Mouse (Mus musculus) midbrain, embryonic 13.5 days (tissue): ENCODE measurements at regions not wholly inside any gene's neighbourhood (a gene's known extent, or its start where the extent isn't known, plus 50 kb on each side); places are given as distances from the start of the nearest gene placed in this dataset.

Experiments used
- ATAC-seq: fragments of 200-750 bp; cut with Nextera tagmentation; 2 replicates; pipeline ENCODE4 v1.8.0; 2017; ENCODE audit warnings: mild to moderate bottlenecking, moderate TSS enrichment, moderate library complexity
- H3K27ac ChIP-seq: fragments of 300-500 bp; sonication (generic); 2 replicates; pipeline ENCODE4 v1.5.1; 2015; ENCODE audit warnings: inconsistent platforms, mild to moderate bottlenecking, moderate library complexity
- H3K27me3 ChIP-seq: fragments of 300-500 bp; sonication (generic); 2 replicates; pipeline ENCODE4 v1.6.1; 2015; ENCODE audit warnings: mild to moderate bottlenecking, inconsistent platforms
- H3K36me3 ChIP-seq: fragments of 300-500 bp; sonication (generic); 2 replicates; pipeline ENCODE4 v1.6.1; 2015; ENCODE audit warnings: mild to moderate bottlenecking, inconsistent platforms
- H3K4me1 ChIP-seq: fragments of 300-500 bp; sonication (generic); replicated peaks from 2 replicates; pipeline ENCODE4 v1.6.1; 2015; ENCODE audit warnings: inconsistent platforms
- H3K4me2 ChIP-seq: fragments of 300-500 bp; sonication (generic); replicated peaks from 2 replicates; pipeline ENCODE4 v1.6.1; 2015; ENCODE audit warnings: moderate library complexity, mild to moderate bottlenecking, inconsistent platforms
- H3K4me3 ChIP-seq: fragments of 300-500 bp; sonication (generic); replicated peaks from 2 replicates; pipeline ENCODE4 v1.5.1; 2015; ENCODE audit warnings: mild to moderate bottlenecking, inconsistent platforms
- H3K9ac ChIP-seq: fragments of 300-500 bp; sonication (generic); replicated peaks from 2 replicates; pipeline ENCODE4 v1.6.1; 2015; ENCODE audit warnings: mild to moderate bottlenecking, inconsistent platforms
- H3K9me3 ChIP-seq: fragments of 300-500 bp; sonication (generic); 2 replicates; pipeline ENCODE4 v1.6.1; 2016; ENCODE audit warnings: mild to moderate bottlenecking, inconsistent platforms
- WGBS: fragments of 180-500 bp; shearing (Covaris S2); methylation state at CpG from one replicate; pipeline ENCODE4 v1.1.7; 2015; 5-methylcytosine and 5-hydroxymethylcytosine counted together

GRCm38 (mm10) chr3:102667796-102668195, 66.5 kb upstream of the Tspan2 start:
- no peak overlapping the region for H3K4me3 ChIP-seq
- ATAC-seq, result no peak
- no peak overlapping the region for H3K4me2 ChIP-seq
- no peak overlapping the region for H3K27ac ChIP-seq
- WGBS, result 78% methylated on average over 3 of the region's 3 CpGs
- H3K9ac ChIP-seq, result no peak overlapping the region
- no peaks in the 10 kb centered on the region for H3K36me3 ChIP-seq
- no peaks in the 10 kb centered on the region for H3K4me1 ChIP-seq
- no peaks in the 10 kb centered on the region for H3K27me3 ChIP-seq
- no peaks in the 10 kb centered on the region for H3K9me3 ChIP-seq

GRCm38 (mm10) chr3:102668556-102668955, 65.8 kb upstream of the Tspan2 start:
- WGBS, result 86% methylated on average over 3 of the region's 3 CpGs
- Histone ChIP-seq H3K4me2 (no peak overlapping the region), H3K4me1 (no peaks in the 10 kb centered on the region), H3K9me3 (no peaks in the 10 kb centered on the region), H3K27ac (no peak overlapping the region), H3K27me3 (no peaks in the 10 kb centered on the region), H3K9ac (no peak overlapping the region), H3K36me3 (no peaks in the 10 kb centered on the region), H3K4me3 (no peak overlapping the region)
- ATAC-seq, result no peak

GRCm38 (mm10) chr3:102669951-102670350, 64.4 kb upstream of the Tspan2 start:
- Histone ChIP-seq H3K36me3 (no peaks in the 10 kb centered on the region), H3K4me3 (no peak overlapping the region), H3K4me1 (no peaks in the 10 kb centered on the region), H3K9ac (no peak overlapping the region), H3K4me2 (no peak overlapping the region), H3K27me3 (no peaks in the 10 kb centered on the region), H3K9me3 (no peaks in the 10 kb centered on the region), H3K27ac (no peak overlapping the region)
- no peak for ATAC-seq
- WGBS, result 89% methylated on average over 2 of the region's 2 CpGs

GRCm38 (mm10) chr3:102670557-102670956, 63.8 kb upstream of the Tspan2 start:
- Histone ChIP-seq H3K4me2 (no peak overlapping the region), H3K4me1 (no peaks in the 10 kb centered on the region), H3K27ac (no peak overlapping the region), H3K27me3 (no peaks in the 10 kb centered on the region), H3K4me3 (no peak overlapping the region), H3K9ac (no peak overlapping the region), H3K9me3 (no peaks in the 10 kb centered on the region), H3K36me3 (no peaks in the 10 kb centered on the region)
- ATAC-seq, result no peak
- WGBS, result 92% methylated on average over 5 of the region's 5 CpGs

- WGBS, result 88% methylated on average over 5 of the region's 5 CpGs
- Histone ChIP-seq H3K4me1 (no peaks in the 10 kb centered on the region), H3K9me3 (no peaks in the 10 kb centered on the region), H3K4me3 (no peak overlapping the region), H3K27ac (no peak overlapping the region), H3K27me3 (no peaks in the 10 kb centered on the region), H3K36me3 (no peaks in the 10 kb centered on the region), H3K4me2 (no peak overlapping the region), H3K9ac (no peak overlapping the region)
- ATAC-seq, result no peak
Observed at GRCm38 (mm10) chr3:102670972-102671371, 63.4 kb upstream of the Tspan2 start.

- H3K9ac ChIP-seq, result no peak overlapping the region
- WGBS, result 78% methylated on average over 5 of the region's 5 CpGs
- no peaks in the 10 kb centered on the region for H3K27me3 ChIP-seq
- no peak overlapping the region for H3K27ac ChIP-seq
- no peak overlapping the region for H3K4me2 ChIP-seq
- no peaks in the 10 kb centered on the region for H3K36me3 ChIP-seq
- no peaks in the 10 kb centered on the region for H3K4me1 ChIP-seq
- no peaks in the 10 kb centered on the region for H3K9me3 ChIP-seq
- H3K4me3 ChIP-seq, result no peak overlapping the region
- no peak for ATAC-seq
Observed at GRCm38 (mm10) chr3:102673506-102673905, 60.8 kb upstream of the Tspan2 start.

- WGBS, result 70% methylated on average over 2 of the region's 2 CpGs
Observed at GRCm38 (mm10) chr3:102674068-102674467, 60.3 kb upstream of the Tspan2 start.

GRCm38 (mm10) chr3:102676946-102677534, 57.3 kb upstream of the Tspan2 start:
- no peaks in the 10 kb centered on the region for H3K9me3 ChIP-seq
- no peaks in the 10 kb centered on the region for H3K4me1 ChIP-seq
- H3K27me3 ChIP-seq, result no peaks in the 10 kb centered on the region
- 86% methylated on average over 7 of the region's 7 CpGs for WGBS
- no peak overlapping the region for H3K27ac ChIP-seq
- no peak overlapping the region for H3K9ac ChIP-seq
- no peak for ATAC-seq
- no peak overlapping the region for H3K4me2 ChIP-seq
- no peak overlapping the region for H3K4me3 ChIP-seq
- no peaks in the 10 kb centered on the region for H3K36me3 ChIP-seq

More at GRCm38 (mm10) chr3:102674068-102674467, 60.3 kb upstream of the Tspan2 start:
- Histone ChIP-seq H3K9ac (no peak overlapping the region), H3K27me3 (no peaks in the 10 kb centered on the region), H3K9me3 (no peaks in the 10 kb centered on the region), H3K4me2 (no peak overlapping the region), H3K27ac (no peak overlapping the region), H3K36me3 (no peaks in the 10 kb centered on the region), H3K4me1 (no peaks in the 10 kb centered on the region), H3K4me3 (no peak overlapping the region)
- ATAC-seq, result no peak

GRCm38 (mm10) chr3:102678516-102678915, 55.8 kb upstream of the Tspan2 start:
- 88% methylated on average over 1 of the region's 1 CpGs for WGBS
- H3K27me3 ChIP-seq, result no peaks in the 10 kb centered on the region
- H3K9me3 ChIP-seq, result no peaks in the 10 kb centered on the region
- H3K4me1 ChIP-seq, result no peaks in the 10 kb centered on the region
- H3K9ac ChIP-seq, result no peak overlapping the region
- H3K27ac ChIP-seq, result no peak overlapping the region
- H3K36me3 ChIP-seq, result no peaks in the 10 kb centered on the region
- H3K4me3 ChIP-seq, result no peak overlapping the region
- ATAC-seq, result no peak
- H3K4me2 ChIP-seq, result no peak overlapping the region

- no peaks in the 10 kb centered on the region for H3K4me1 ChIP-seq
- H3K36me3 ChIP-seq, result no peaks in the 10 kb centered on the region
- no peaks in the 10 kb centered on the region for H3K27me3 ChIP-seq
- H3K9me3 ChIP-seq, result no peaks in the 10 kb centered on the region
- no peak overlapping the region for H3K27ac ChIP-seq
- ATAC-seq, result no peak
- H3K4me3 ChIP-seq, result no peak overlapping the region
- 91% methylated on average over 8 of the region's 8 CpGs for WGBS
- H3K9ac ChIP-seq, result no peak overlapping the region
- no peak overlapping the region for H3K4me2 ChIP-seq
Observed at GRCm38 (mm10) chr3:102682424-102682823, 51.9 kb upstream of the Tspan2 start.

GRCm38 (mm10) chr3:102683541-102683940, 50.8 kb upstream of the Tspan2 start:
- Histone ChIP-seq H3K4me3 (no peak overlapping the region), H3K4me1 (no peaks in the 10 kb centered on the region), H3K9ac (no peak overlapping the region), H3K4me2 (no peak overlapping the region), H3K27ac (no peak overlapping the region), H3K9me3 (no peaks in the 10 kb centered on the region), H3K27me3 (no peaks in the 10 kb centered on the region), H3K36me3 (no peaks in the 10 kb centered on the region)
- 88% methylated on average over 10 of the region's 10 CpGs for WGBS
- ATAC-seq, result no peak
